Mouse (Mus musculus) kidney, adult 8-10 months (tissue): ENCODE measurements at regions not wholly inside any gene's neighbourhood (a gene's known extent, or its start where the extent isn't known, plus 50 kb on each side); places are given as distances from the start of the nearest gene placed in this dataset.
A peak's percentile ranks its signal among the peaks of the same experiment; 100 is the strongest.

Source experiments
- DNase-seq, 2 experiments: peaks; one replicate each; pipeline ENCODE4 v3.0.0; 2022

DNA sequence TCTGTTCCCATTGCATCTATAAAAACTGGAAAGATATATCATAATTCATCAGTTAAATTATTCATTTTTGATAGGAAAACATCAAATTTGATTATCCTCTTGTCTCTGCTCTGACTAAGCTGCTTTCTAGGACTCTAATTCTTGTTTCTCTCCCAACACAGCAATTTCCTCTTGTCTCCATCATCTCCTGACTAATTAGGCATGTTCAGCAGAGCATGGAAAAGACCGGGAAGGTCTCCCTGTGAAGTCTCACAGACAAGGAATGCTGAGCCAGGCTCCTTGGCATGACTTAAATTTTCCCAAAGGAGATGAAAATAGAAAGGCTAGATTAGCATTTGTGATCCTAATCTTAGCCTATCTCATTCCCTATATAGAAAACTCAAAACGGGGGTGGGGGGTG is 192.3 kb downstream of the Chrna7 start:
- no peak for DNase-seq

DNA sequence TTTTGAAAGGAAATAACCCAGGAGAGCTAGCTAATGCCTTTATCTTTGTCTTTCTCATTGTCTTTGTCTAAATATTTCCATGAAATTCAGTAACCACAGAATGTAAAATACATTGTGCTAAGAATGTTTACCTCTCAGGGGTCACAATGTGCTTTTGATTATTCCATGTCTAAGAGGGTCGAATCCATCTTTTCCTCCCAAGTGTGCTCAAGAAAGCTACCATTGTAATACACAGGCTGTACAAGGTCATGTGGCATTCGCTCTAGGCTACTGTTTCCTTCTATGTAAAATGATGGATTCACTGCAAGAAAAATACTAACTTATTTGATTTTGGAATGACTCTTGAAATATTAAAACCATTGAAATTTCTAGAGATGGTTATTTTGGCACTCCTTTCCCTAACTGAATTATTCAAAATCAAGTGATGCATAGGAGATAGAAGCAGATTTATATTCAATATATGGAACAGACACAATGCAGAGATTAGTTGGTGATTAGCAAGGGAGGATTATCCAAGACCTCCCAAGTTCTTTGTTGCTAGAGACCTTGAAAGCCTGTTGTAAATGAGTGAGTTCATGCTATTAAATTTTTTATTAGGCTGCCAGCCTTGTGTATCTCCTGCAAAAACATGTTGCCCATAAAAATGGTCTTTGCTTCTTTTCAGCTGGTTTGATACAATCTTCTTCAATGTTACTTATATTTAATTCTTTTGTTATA is 193.4 kb downstream of the Chrna7 start:
- no peak for DNase-seq

DNA sequence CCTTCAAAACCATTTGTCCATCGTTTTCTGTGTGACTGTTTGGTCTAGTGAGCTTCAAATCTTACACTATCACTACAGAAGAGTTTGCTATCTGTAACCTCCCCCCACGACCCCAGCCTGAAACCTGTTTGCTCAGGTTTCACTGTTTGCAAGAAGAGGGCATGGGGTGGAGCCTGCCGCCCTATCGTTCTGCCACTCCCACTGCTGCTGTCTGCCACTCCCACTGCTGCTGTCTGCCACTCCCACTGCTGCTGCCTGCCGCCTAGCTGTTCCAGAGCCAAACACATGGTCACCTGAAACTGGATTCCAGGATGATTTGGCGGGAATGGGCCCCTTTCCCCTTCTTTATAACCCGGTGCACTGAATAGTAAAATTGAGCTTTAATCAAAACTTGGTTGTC is 157.6 kb upstream of the A26c2 start:
- peak in 1 of 2 experiments; percentile 3 for DNase-seq
